Mouse (Mus musculus): Measurements from ENCODE around the gene Sec63.

- TF ChIP-seq CTCF (IDR thresholded peaks at IDR 0.05; ENCODE audit: low read depth, low read length) (no peak), POLR2A (IDR thresholded peaks at IDR 0.05; ENCODE audit: insufficient read depth, low read length) (no peak), EP300 (IDR thresholded peaks at IDR 0.05; ENCODE audit: insufficient read depth, low read depth, low read length) (no peak)
These were observed 118.4 kb downstream of the Sec63 start for GRCm38 (mm10) chr10:42879682-42880081.

Data from ES-Bruce4 (cell line).